Mouse (Mus musculus) kidney, postnatal 0 days (tissue): Measurements from ENCODE around the gene Tmem232. TPM values are rescaled to one million over a fixed set of nuclear protein-coding genes. Genes with fewer than 3 reads are reported as not detected.
"Not testable (repeated sequence)": the region's sequence is repeated elsewhere in the genome, so short reads cannot be mapped to it uniquely, and the experiment has no call there.

ENCODE experiments used
- ATAC-seq: fragments of 200-750 bp; cut with Nextera tagmentation; replicated peaks from 2 replicates; pipeline ENCODE4 v1.8.0; 2017; ENCODE audit warnings: low read depth, moderate number of reproducible peaks, moderate TSS enrichment, moderate library complexity; ENCODE audit not compliant: low FRiP score
- DNase-seq: peaks from one replicate; pipeline ENCODE4 v3.0.0-alpha.2; 2016; ENCODE audit warnings: low spot score
- H3K27ac ChIP-seq: fragments of 300-500 bp; sonication (generic); 2 replicates; pipeline ENCODE4 v1.5.1; 2014; ENCODE audit warnings: mild to moderate bottlenecking
- H3K27me3 ChIP-seq: fragments of 300-500 bp; sonication (generic); 2 replicates; pipeline ENCODE4 v1.6.1; 2014; ENCODE audit warnings: low read length, mixed read lengths; ENCODE audit not compliant: insufficient read depth
- H3K36me3 ChIP-seq: fragments of 300-500 bp; sonication (generic); 2 replicates; pipeline ENCODE4 v1.6.1; 2014; ENCODE audit warnings: low read length, mixed read lengths; ENCODE audit not compliant: insufficient read depth
- H3K4me1 ChIP-seq: fragments of 300-500 bp; sonication (generic); replicated peaks from 2 replicates; pipeline ENCODE4 v1.6.1; 2014; ENCODE audit warnings: antibody characterized with exemption, low read length, mixed read lengths; ENCODE audit not compliant: insufficient read depth
- H3K4me2 ChIP-seq: fragments of 300-500 bp; sonication (generic); 2 replicates; pipeline ENCODE4 v1.6.1; 2014; ENCODE audit warnings: mild to moderate bottlenecking, low read length, moderate library complexity, mixed read lengths
- H3K4me3 ChIP-seq: fragments of 300-500 bp; sonication (generic); replicated peaks from 2 replicates; pipeline ENCODE4 v1.5.1; 2014; ENCODE audit warnings: low read depth, low read length
- H3K9ac ChIP-seq: fragments of 300-500 bp; sonication (generic); 2 replicates; pipeline ENCODE4 v1.6.1; 2014; ENCODE audit warnings: low read depth, low read length
- H3K9me3 ChIP-seq: fragments of 300-500 bp; sonication (generic); replicated peaks from 2 replicates; pipeline ENCODE4 v1.6.1; 2016; ENCODE audit warnings: low read length, inconsistent platforms, mixed read lengths
- CTCF ChIP-seq: IDR thresholded peaks from 2 replicates; pipeline ENCODE4 v1.5.1; 2016; ENCODE audit warnings: antibody characterized with exemption, low read depth, mild to moderate bottlenecking, moderate library complexity
- WGBS: fragments of 180-500 bp; shearing (Covaris S2); extraction: QIAGEN DNeasy Blood & Tissue Kit; methylation state at CpG from one replicate; pipeline ENCODE4 v1.1.7; 2014; 5-methylcytosine and 5-hydroxymethylcytosine counted together
- polyA plus RNA-seq: library from polyadenylated mRNA; unstranded; fragments of >200 nt; fragmentation: Nextera tagmentation; extraction: Ambion mirVana; gene quantifications from 2 replicates; pipeline ENCODE4 v1.2.1, GENCODE M21; 2015

The Tmem232 gene
- polyA plus RNA-seq, 1 experiment from 2014 or later: 0.13 TPM

GRCm38 (mm10) chr17:65320623-65321022 is 220.0 kb downstream of the Tmem232 start:
- Histone ChIP-seq H3K4me1 (no peaks in the 10 kb centered on the region), H3K4me2 (no peak overlapping the region), H3K27ac (no peak overlapping the region), H3K9me3 (no peaks in the 10 kb centered on the region), H3K36me3 (no peaks in the 10 kb centered on the region), H3K27me3 (no peaks in the 10 kb centered on the region), H3K4me3 (no peak overlapping the region), H3K9ac (no peak overlapping the region)
- DNase-seq (no peak), ATAC-seq (no peak)
- no peak for TF ChIP-seq CTCF
- WGBS: 93% methylated on average over 6 of the region's 6 CpGs

- Histone ChIP-seq H3K36me3 (no peaks in the 10 kb centered on the region), H3K27ac (no peak overlapping the region), H3K4me3 (no peak overlapping the region), H3K27me3 (no peaks in the 10 kb centered on the region), H3K4me1 (no peaks in the 10 kb centered on the region), H3K9ac (no peak overlapping the region), H3K4me2 (no peak overlapping the region), H3K9me3 (no peaks in the 10 kb centered on the region)
- no peak for ATAC-seq
- TF ChIP-seq CTCF: no peak
- no peak for DNase-seq
These were observed 240.6 kb downstream of the Tmem232 start for GRCm38 (mm10) chr17:65299946-65300345.

GRCm38 (mm10) chr17:65297831-65298230 is 242.8 kb downstream of the Tmem232 start:
- Histone ChIP-seq H3K4me2 (no peak overlapping the region), H3K27ac (no peak overlapping the region), H3K4me1 (no peaks in the 10 kb centered on the region), H3K9me3 (no peaks in the 10 kb centered on the region), H3K4me3 (no peak overlapping the region), H3K27me3 (no peaks in the 10 kb centered on the region), H3K36me3 (no peaks in the 10 kb centered on the region), H3K9ac (no peak overlapping the region)
- no peak for TF ChIP-seq CTCF
- DNase-seq: no peak
- WGBS: 68% methylated on average over 5 of the region's 5 CpGs
- no peak for ATAC-seq

GRCm38 (mm10) chr17:65252160-65252559 is 288.4 kb downstream of the Tmem232 start:
- H3K36me3 ChIP-seq: no peaks in the 10 kb centered on the region
- H3K9me3 ChIP-seq: no peaks in the 10 kb centered on the region
- ATAC-seq: no peak
- DNase-seq: peak; percentile 61
- H3K27ac ChIP-seq: no peak overlapping the region
- no peak overlapping the region for H3K9ac ChIP-seq
- no peaks in the 10 kb centered on the region for H3K27me3 ChIP-seq
- peak; percentile 74 for TF ChIP-seq CTCF
- H3K4me3 ChIP-seq: no peak overlapping the region
- 62% methylated on average over 2 of the region's 2 CpGs for WGBS
- H3K4me1 ChIP-seq: no peaks in the 10 kb centered on the region
- H3K4me2 ChIP-seq: no peak overlapping the region

- Histone ChIP-seq H3K27me3 (no peaks in the 10 kb centered on the region), H3K36me3 (no peaks in the 10 kb centered on the region), H3K9ac (no peak overlapping the region), H3K9me3 (no peaks in the 10 kb centered on the region), H3K4me3 (no peak overlapping the region), H3K4me2 (no peak overlapping the region), H3K4me1 (no peaks in the 10 kb centered on the region), H3K27ac (no peak overlapping the region)
- WGBS: 92% methylated on average over 8 of the region's 8 CpGs
- DNase-seq (no peak), ATAC-seq (no peak)
- no peak for TF ChIP-seq CTCF
These were observed 290.3 kb downstream of the Tmem232 start for GRCm38 (mm10) chr17:65250261-65250660.

- H3K9me3 ChIP-seq: no peaks in the 10 kb centered on the region
- H3K36me3 ChIP-seq: no peaks in the 10 kb centered on the region
- H3K4me2 ChIP-seq: no peak overlapping the region
- no peaks in the 10 kb centered on the region for H3K27me3 ChIP-seq
- no peak overlapping the region for H3K9ac ChIP-seq
- no peak overlapping the region for H3K27ac ChIP-seq
- no peaks in the 10 kb centered on the region for H3K4me1 ChIP-seq
- DNase-seq: no peak
- no peak overlapping the region for H3K4me3 ChIP-seq
- no peak for TF ChIP-seq CTCF
- 88% methylated on average over 5 of the region's 5 CpGs for WGBS
- no peak for ATAC-seq
These were observed 296.9 kb downstream of the Tmem232 start for GRCm38 (mm10) chr17:65243716-65244115.

- H3K27me3 ChIP-seq: no peaks in the 10 kb centered on the region
- TF ChIP-seq CTCF: no peak
- no peak overlapping the region for H3K4me2 ChIP-seq
- no peak overlapping the region for H3K27ac ChIP-seq
- H3K36me3 ChIP-seq: no peaks in the 10 kb centered on the region
- H3K9ac ChIP-seq: no peak overlapping the region
- 74% methylated on average over 6 of the region's 6 CpGs for WGBS
- H3K4me3 ChIP-seq: no peak overlapping the region
- DNase-seq (no peak), ATAC-seq (no peak)
- no peaks in the 10 kb centered on the region for H3K9me3 ChIP-seq
- H3K4me1 ChIP-seq: no peaks in the 10 kb centered on the region
These were observed 315.1 kb downstream of the Tmem232 start for GRCm38 (mm10) chr17:65225347-65225916.

- not testable (repeated sequence) for H3K27me3 ChIP-seq, H3K27ac ChIP-seq, H3K36me3 ChIP-seq, H3K9ac ChIP-seq, DNase-seq, H3K4me1 ChIP-seq, H3K4me3 ChIP-seq, H3K9me3 ChIP-seq, ATAC-seq, H3K4me2 ChIP-seq
- WGBS: 90% methylated on average over 6 of the region's 6 CpGs
These were observed 318.9 kb downstream of the Tmem232 start for GRCm38 (mm10) chr17:65221687-65222086.
